Mouse (Mus musculus): ENCODE data around the gene Pqlc2.

DNA sequence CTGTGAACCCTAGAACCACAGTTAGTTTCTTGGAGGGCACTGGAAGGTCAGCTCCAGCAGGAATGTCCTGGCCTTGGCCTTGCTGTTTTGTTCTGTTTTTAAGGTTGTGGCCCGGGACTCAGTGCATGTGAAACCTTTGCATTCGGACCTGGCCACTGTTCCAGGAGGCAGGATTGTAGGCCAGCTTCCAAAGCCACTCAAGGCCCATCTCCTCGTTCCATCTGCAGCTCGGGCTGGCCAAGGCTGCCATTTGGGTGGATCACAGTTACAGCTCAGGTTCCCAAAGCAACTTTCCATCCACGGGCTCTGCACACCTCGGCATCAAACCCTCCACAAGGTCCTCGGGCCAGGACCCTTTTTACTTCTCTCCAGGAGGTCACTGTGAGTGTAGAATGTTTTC is 35.9 kb downstream of the Pqlc2 start:
- TF ChIP-seq POLR2A (IDR thresholded peaks at IDR 0.05; ENCODE audit: borderline replicate concordance, extremely low read depth, insufficient read depth, insufficient read length, poor library complexity, severe bottlenecking), result no peak
- no peak for TF ChIP-seq CTCF (IDR thresholded peaks at IDR 0.05; ENCODE audit: borderline replicate concordance, extremely low read depth, insufficient read depth, insufficient read length)
